ENCODE assay signal across 15 mouse cellular contexts in genomic region chr17:14647996-14648640, GRCm38 (mm10). TPM values are rescaled to one million over a fixed set of nuclear protein-coding genes. Genes with fewer than 3 reads are reported as not detected.
DNase-seq lines count a peak whose midpoint lies in the region; ATAC-seq and TF ChIP-seq lines count a peak whose summit lies in the region.
"Had no signal": no experiment of that assay in that cellular context is flagged by ENCODE, and none has a peak within 500 bp of the region (broad histone marks: within the 10 kb centered on the region; RNA-seq: fewer than 3 reads in every experiment).

No protein-coding gene starts in this region.

- peak; percentile 6 for DNase-seq in forebrain, postnatal 0 days
- DNase-seq in limb, embryonic 14.5 days (ENCODE audit: low spot score): no peak
- no peak for DNase-seq in limb, embryonic 10.5 days (ENCODE audit: low spot score)
- DNase-seq in cerebellum, postnatal 14 days: peak; percentile 75 to 81
- DNase-seq: gastrocnemius, postnatal 36 days; liver, postnatal 0 days had no signal

- no peak for TF ChIP-seq CTCF in forebrain, postnatal 0 days (IDR thresholded peaks at IDR 0.05; ENCODE audit: low read depth)

- H3K36me3 ChIP-seq in forebrain, postnatal 0 days (ENCODE audit: insufficient read depth): no peaks in the 10 kb centered on the region
- no peaks in the 10 kb centered on the region for H3K36me3 ChIP-seq in forebrain, embryonic 12.5 days (replicated peaks)
- H3K36me3 ChIP-seq in limb, embryonic 14.5 days (ENCODE audit: control insufficient read depth, insufficient read depth, low read length): no peaks in the 10 kb centered on the region
- no peaks in the 10 kb centered on the region for H3K36me3 ChIP-seq in limb, embryonic 10.5 days
- H3K36me3 ChIP-seq in limb, embryonic 15.5 days: no peaks in the 10 kb centered on the region
- H3K36me3 ChIP-seq in midbrain, embryonic 15.5 days (replicated peaks): no peaks in the 10 kb centered on the region
- no peaks in the 10 kb centered on the region for H3K36me3 ChIP-seq in heart, embryonic 12.5 days
- H3K36me3 ChIP-seq: heart, embryonic 15.5 days; hindbrain, embryonic 13.5 days; neural tube, embryonic 15.5 days had no signal

- WGBS in forebrain, postnatal 0 days: 67% methylated on average over 4 of the region's 4 CpGs
- 85% methylated on average over 4 of the region's 4 CpGs for WGBS in forebrain, embryonic 12.5 days
- WGBS in limb, embryonic 14.5 days: 56% methylated on average over 4 of the region's 4 CpGs
- 85% methylated on average over 4 of the region's 4 CpGs for WGBS in limb, embryonic 10.5 days
- WGBS in limb, embryonic 15.5 days: 49% methylated on average over 4 of the region's 4 CpGs
- 80% methylated on average over 4 of the region's 4 CpGs for WGBS in midbrain, embryonic 15.5 days
- 73% methylated on average over 4 of the region's 4 CpGs for WGBS in heart, embryonic 12.5 days

- H3K27me3 ChIP-seq in forebrain, postnatal 0 days (ENCODE audit: insufficient read depth, low read length): no peaks in the 10 kb centered on the region
- no peaks in the 10 kb centered on the region for H3K27me3 ChIP-seq in forebrain, embryonic 12.5 days
- H3K27me3 ChIP-seq in limb, embryonic 14.5 days (ENCODE audit: control insufficient read depth, insufficient read depth, low read length): no peaks in the 10 kb centered on the region
- H3K27me3 ChIP-seq in limb, embryonic 10.5 days (ENCODE audit: low read depth, poor library complexity, severe bottlenecking): no peaks in the 10 kb centered on the region
- H3K27me3 ChIP-seq in limb, embryonic 15.5 days: no peaks in the 10 kb centered on the region
- H3K27me3 ChIP-seq in midbrain, embryonic 15.5 days (replicated peaks): no peaks in the 10 kb centered on the region
- no peaks in the 10 kb centered on the region; the same call in 1 of the 2 replicates for H3K27me3 ChIP-seq in heart, embryonic 12.5 days (replicated peaks)
- H3K27me3 ChIP-seq: forebrain, embryonic 13.5 days; hindbrain, embryonic 13.5 days; neural tube, embryonic 15.5 days had no signal

- no peak overlapping the region for H3K9ac ChIP-seq in forebrain, postnatal 0 days
- H3K9ac ChIP-seq in forebrain, embryonic 12.5 days: no peak overlapping the region
- no peak overlapping the region for H3K9ac ChIP-seq in limb, embryonic 14.5 days (ENCODE audit: low read depth, low read length, severe bottlenecking)
- H3K9ac ChIP-seq in limb, embryonic 15.5 days: no peak overlapping the region
- no peak overlapping the region for H3K9ac ChIP-seq in midbrain, embryonic 15.5 days
- no peak overlapping the region for H3K9ac ChIP-seq in heart, embryonic 12.5 days
- H3K9ac ChIP-seq: forebrain, embryonic 13.5 days; heart, embryonic 15.5 days; hindbrain, embryonic 13.5 days; liver, postnatal 0 days; neural tube, embryonic 15.5 days had no signal

- peak; percentile 25; the same call in 1 of the 2 replicates for ATAC-seq in forebrain, postnatal 0 days
- no peak for ATAC-seq in forebrain, embryonic 12.5 days (ENCODE audit: low FRiP score)
- ATAC-seq in limb, embryonic 14.5 days (ENCODE audit: low FRiP score, low read depth): peak; percentile 34; the same call in 1 of the 2 replicates
- ATAC-seq in limb, embryonic 15.5 days (ENCODE audit: insufficient number of reproducible peaks, low FRiP score, low TSS enrichment, low read depth): no peak
- no peak for ATAC-seq in midbrain, embryonic 15.5 days (replicated peaks)
- ATAC-seq in heart, embryonic 12.5 days (ENCODE audit: insufficient number of reproducible peaks, low FRiP score): no peak
- ATAC-seq: forebrain, embryonic 13.5 days; liver, postnatal 0 days had no signal

- no peak for TF ChIP-seq POLR2A in limb, embryonic 14.5 days (IDR thresholded peaks at IDR 0.05; ENCODE audit: borderline replicate concordance, extremely low read depth, insufficient read depth, insufficient read length)

- H3K4me1 ChIP-seq in forebrain, postnatal 0 days (ENCODE audit: insufficient read depth): no peaks in the 10 kb centered on the region
- no peaks in the 10 kb centered on the region for H3K4me1 ChIP-seq in forebrain, embryonic 12.5 days
- H3K4me1 ChIP-seq in limb, embryonic 14.5 days (ENCODE audit: control insufficient read depth, insufficient read depth, low read length): peaks cover 12% of the 10 kb centered on the region
- H3K4me1 ChIP-seq in limb, embryonic 10.5 days: no peaks in the 10 kb centered on the region
- peaks cover 18% of the 10 kb centered on the region for H3K4me1 ChIP-seq in limb, embryonic 15.5 days
- no peaks in the 10 kb centered on the region for H3K4me1 ChIP-seq in midbrain, embryonic 15.5 days
- H3K4me1 ChIP-seq in heart, embryonic 12.5 days (replicated peaks): no peaks in the 10 kb centered on the region
- H3K4me1 ChIP-seq: forebrain, embryonic 13.5 days; heart, embryonic 15.5 days; hindbrain, embryonic 13.5 days had no signal

- H3K27ac ChIP-seq in forebrain, postnatal 0 days (ENCODE audit: low read depth, low read length): no peak overlapping the region
- H3K27ac ChIP-seq in forebrain, embryonic 12.5 days: no peak overlapping the region
- H3K27ac ChIP-seq in limb, embryonic 14.5 days (replicated peaks; ENCODE audit: low read depth, low read length): no peak overlapping the region
- H3K27ac ChIP-seq in limb, embryonic 10.5 days: no peak overlapping the region
- H3K27ac ChIP-seq in limb, embryonic 15.5 days: peak overlapping the region; percentile 5
- no peak overlapping the region for H3K27ac ChIP-seq in midbrain, embryonic 15.5 days
- no peak overlapping the region for H3K27ac ChIP-seq in heart, embryonic 12.5 days (ENCODE audit: poor library complexity, severe bottlenecking)
- H3K27ac ChIP-seq: forebrain, embryonic 13.5 days; heart, embryonic 15.5 days; hindbrain, embryonic 13.5 days; neural tube, embryonic 15.5 days had no signal

- H3K4me2 ChIP-seq in forebrain, postnatal 0 days (ENCODE audit: low read depth): no peak overlapping the region
- no peak overlapping the region for H3K4me2 ChIP-seq in forebrain, embryonic 12.5 days
- no peak overlapping the region for H3K4me2 ChIP-seq in limb, embryonic 14.5 days (replicated peaks; ENCODE audit: low read depth, low read length, severe bottlenecking)
- no peak overlapping the region for H3K4me2 ChIP-seq in limb, embryonic 15.5 days
- H3K4me2 ChIP-seq in midbrain, embryonic 15.5 days: no peak overlapping the region
- no peak overlapping the region for H3K4me2 ChIP-seq in heart, embryonic 12.5 days
- H3K4me2 ChIP-seq: forebrain, embryonic 13.5 days; heart, embryonic 15.5 days; hindbrain, embryonic 13.5 days; neural tube, embryonic 15.5 days had no signal

- no peaks in the 10 kb centered on the region for H3K9me3 ChIP-seq in forebrain, postnatal 0 days (ENCODE audit: low read length)
- H3K9me3 ChIP-seq in forebrain, embryonic 12.5 days: no peaks in the 10 kb centered on the region
- H3K9me3 ChIP-seq in limb, embryonic 14.5 days (ENCODE audit: control insufficient read depth, low read length): no peaks in the 10 kb centered on the region
- H3K9me3 ChIP-seq in limb, embryonic 10.5 days (replicated peaks): no peaks in the 10 kb centered on the region
- no peaks in the 10 kb centered on the region for H3K9me3 ChIP-seq in limb, embryonic 15.5 days
- no peaks in the 10 kb centered on the region for H3K9me3 ChIP-seq in midbrain, embryonic 15.5 days
- no peaks in the 10 kb centered on the region for H3K9me3 ChIP-seq in heart, embryonic 12.5 days (replicated peaks)
- H3K9me3 ChIP-seq: forebrain, embryonic 13.5 days; heart, embryonic 15.5 days; hindbrain, embryonic 13.5 days; neural tube, embryonic 15.5 days had no signal

- H3K4me3 ChIP-seq in forebrain, postnatal 0 days (ENCODE audit: low read depth, low read length): no peak overlapping the region
- H3K4me3 ChIP-seq in forebrain, embryonic 12.5 days (replicated peaks): no peak overlapping the region
- H3K4me3 ChIP-seq in limb, embryonic 14.5 days (replicated peaks; ENCODE audit: low read length): no peak overlapping the region
- no peak overlapping the region for H3K4me3 ChIP-seq in limb, embryonic 10.5 days
- H3K4me3 ChIP-seq in limb, embryonic 15.5 days: no peak overlapping the region
- no peak overlapping the region for H3K4me3 ChIP-seq in midbrain, embryonic 15.5 days
- H3K4me3 ChIP-seq in heart, embryonic 12.5 days: no peak overlapping the region
- H3K4me3 ChIP-seq: forebrain, embryonic 13.5 days; heart, embryonic 15.5 days; hindbrain, embryonic 13.5 days; neural tube, embryonic 15.5 days had no signal

RNA-seq across cellular contexts. Expression of gene Thbs2, which starts 45.9 kb away (rescaled TPM):
- 4.2 and 10.3 TPM in 2 replicates for total RNA-seq in forebrain, postnatal 0 days (2014; rRNA removed)
- 2.8 and 2.9 TPM in 2 replicates for polyA plus RNA-seq in forebrain, postnatal 0 days (2015; fragmentation: Nextera tagmentation; extraction: Ambion mirVana)
- 4.1 and 6.2 TPM in 2 replicates for polyA plus RNA-seq in forebrain, embryonic 12.5 days (2016; fragmentation: Nextera tagmentation; extraction: Ambion mirVana)
- polyA plus RNA-seq in limb, embryonic 14.5 days (2012; rRNA removed): 78.6 and 87.8 TPM in 2 replicates
- 77.6 and 92.6 TPM in 2 replicates for polyA plus RNA-seq in limb, embryonic 14.5 days (2014; fragmentation: Nextera tagmentation; extraction: Ambion mirVana)
- polyA plus RNA-seq in limb, embryonic 10.5 days (2016; fragmentation: Nextera tagmentation; extraction: Ambion mirVana): 0.97 and 2.0 TPM in 2 replicates
- polyA plus RNA-seq in limb, embryonic 15.5 days (2015; fragmentation: Nextera tagmentation; extraction: Ambion mirVana): 110 and 131 TPM in 2 replicates
- polyA plus RNA-seq in midbrain, embryonic 15.5 days (2015; fragmentation: Nextera tagmentation; extraction: Ambion mirVana): 2.6 and 3.0 TPM in 2 replicates
- polyA plus RNA-seq in heart, embryonic 12.5 days (2016; fragmentation: Nextera tagmentation; extraction: Ambion mirVana): 11.6 and 12.3 TPM in 2 replicates
- total RNA-seq: monocyte, adult 5-6 weeks had no signal

Comparison
In these comparisons a context has a peak if more than half of its experiments do, and no peak if none do; other contexts are left out.
1. ATAC-seq: peak in forebrain, postnatal 0 days (single experiment) and limb, embryonic 14.5 days (single experiment); none in forebrain, embryonic 12.5 days (single experiment), limb, embryonic 15.5 days (single experiment), midbrain, embryonic 15.5 days (single experiment) and heart, embryonic 12.5 days (single experiment).
2. DNase-seq: peak in forebrain, postnatal 0 days (single experiment) and cerebellum, postnatal 14 days (2 of 2); none in limb, embryonic 14.5 days (single experiment) and limb, embryonic 10.5 days (single experiment).